Mouse (Mus musculus): ENCODE measurements around the gene 2200002D01Rik. TPM values are rescaled to one million over a fixed set of nuclear protein-coding genes. Genes with fewer than 3 reads are reported as not detected.
"Not testable (repeated sequence)": the region's sequence is repeated elsewhere in the genome, so short reads cannot be mapped to it uniquely, and the experiment has no call there.

Gene 2200002D01Rik
- polyA plus RNA-seq, 1 experiment, result 10.6 TPM

GRCm38 (mm10) chr7:29246015-29246414 is 2.3 kb downstream of the 2200002D01Rik start:
- Histone ChIP-seq H3K4me3 (ENCODE audit: insufficient read depth, low read length) (no peak overlapping the region), H3K27ac (ENCODE audit: insufficient read depth, low read length) (no peak overlapping the region), H3K4me1 (ENCODE audit: control insufficient read depth, insufficient read depth, low read length) (peaks cover 6% of the 10 kb centered on the region; the same call in 1 of the 2 replicates)
- TF ChIP-seq CTCF (IDR thresholded peaks at IDR 0.05; ENCODE audit: borderline replicate concordance, insufficient read depth, low read length), result no peak
- no peak for TF ChIP-seq POLR2A (IDR thresholded peaks at IDR 0.05; ENCODE audit: low read depth, low read length)

- Histone ChIP-seq H3K4me3 (ENCODE audit: insufficient read depth, low read length) (no peak overlapping the region), H3K4me1 (ENCODE audit: control insufficient read depth, insufficient read depth, low read length) (peaks cover 6% of the 10 kb centered on the region; the same call in 1 of the 2 replicates), H3K27ac (ENCODE audit: insufficient read depth, low read length) (no peak overlapping the region)
- TF ChIP-seq CTCF (IDR thresholded peaks at IDR 0.05; ENCODE audit: borderline replicate concordance, insufficient read depth, low read length), result peak; percentile 28; the same call in 1 of the 2 replicates
- no peak; the same call in 1 of the 2 replicates for TF ChIP-seq POLR2A (IDR thresholded peaks at IDR 0.05; ENCODE audit: low read depth, low read length)
Measured at GRCm38 (mm10) chr7:29244732-29245416, 3.4 kb downstream of the 2200002D01Rik start.

GRCm38 (mm10) chr7:29238019-29238967 is 10.0 kb downstream of the 2200002D01Rik start, which contains the start of gene Yif1b:
Gene Yif1b, plus strand, starts transcription at chr7:29238329.
- peaks cover 8% of the 10 kb centered on the region for H3K4me1 ChIP-seq (ENCODE audit: control insufficient read depth, insufficient read depth, low read length)
- TF ChIP-seq POLR2A (IDR thresholded peaks at IDR 0.05; ENCODE audit: low read depth, low read length) (peak; percentile 93), CTCF (IDR thresholded peaks at IDR 0.05; ENCODE audit: borderline replicate concordance, insufficient read depth, low read length) (no peak)
- peak within 1 kb of the TSS; percentile 87 for H3K4me3 ChIP-seq (ENCODE audit: insufficient read depth, low read length)
- H3K27ac ChIP-seq (ENCODE audit: insufficient read depth, low read length), result peak within 1 kb of the TSS; percentile 76

GRCm38 (mm10) chr7:29237596-29237995 is 10.7 kb downstream of the 2200002D01Rik start:
- H3K4me1 ChIP-seq (ENCODE audit: control insufficient read depth, insufficient read depth, low read length), result not testable (repeated sequence)
- H3K27ac ChIP-seq (ENCODE audit: insufficient read depth, low read length), result peak overlapping the region; percentile 76
- peak overlapping the region; percentile 9; the same call in 1 of the 2 replicates for H3K4me3 ChIP-seq (ENCODE audit: insufficient read depth, low read length)

- Histone ChIP-seq H3K4me1 (ENCODE audit: control insufficient read depth, insufficient read depth, low read length) (peaks cover 8% of the 10 kb centered on the region), H3K4me3 (ENCODE audit: insufficient read depth, low read length) (no peak overlapping the region), H3K27ac (ENCODE audit: insufficient read depth, low read length) (no peak overlapping the region)
- TF ChIP-seq POLR2A (IDR thresholded peaks at IDR 0.05; ENCODE audit: low read depth, low read length), result no peak
- no peak for TF ChIP-seq CTCF (IDR thresholded peaks at IDR 0.05; ENCODE audit: borderline replicate concordance, insufficient read depth, low read length)
Measured at GRCm38 (mm10) chr7:29236593-29236992, 11.7 kb downstream of the 2200002D01Rik start.

GRCm38 (mm10) chr7:29234661-29235060 is 13.6 kb downstream of the 2200002D01Rik start:
- H3K27ac ChIP-seq (ENCODE audit: insufficient read depth, low read length), result no peak overlapping the region
- H3K4me3 ChIP-seq (ENCODE audit: insufficient read depth, low read length), result no peak overlapping the region
- H3K4me1 ChIP-seq (ENCODE audit: control insufficient read depth, insufficient read depth, low read length), result peaks cover 7% of the 10 kb centered on the region
- TF ChIP-seq POLR2A (IDR thresholded peaks at IDR 0.05; ENCODE audit: low read depth, low read length), result no peak
- no peak for TF ChIP-seq CTCF (IDR thresholded peaks at IDR 0.05; ENCODE audit: borderline replicate concordance, insufficient read depth, low read length)

- TF ChIP-seq CTCF (IDR thresholded peaks at IDR 0.05; ENCODE audit: borderline replicate concordance, insufficient read depth, low read length), result no peak
- TF ChIP-seq POLR2A (IDR thresholded peaks at IDR 0.05; ENCODE audit: low read depth, low read length), result no peak
- no peaks in the 10 kb centered on the region for H3K4me1 ChIP-seq (ENCODE audit: control insufficient read depth, insufficient read depth, low read length)
- no peak overlapping the region for H3K4me3 ChIP-seq (ENCODE audit: insufficient read depth, low read length)
- 0 out of 2 replicates have a peak overlapping the region, but pooled peaks have one; percentile 1 for H3K27ac ChIP-seq (ENCODE audit: insufficient read depth, low read length)
Measured at GRCm38 (mm10) chr7:29233745-29234144, 14.5 kb downstream of the 2200002D01Rik start.

- H3K4me1 ChIP-seq (ENCODE audit: control insufficient read depth, insufficient read depth, low read length), result no peaks in the 10 kb centered on the region
- H3K4me3 ChIP-seq (ENCODE audit: insufficient read depth, low read length), result peak within 1 kb of the TSS; percentile 45
- TF ChIP-seq POLR2A (IDR thresholded peaks at IDR 0.05; ENCODE audit: low read depth, low read length) (no peak), CTCF (IDR thresholded peaks at IDR 0.05; ENCODE audit: borderline replicate concordance, insufficient read depth, low read length) (no peak)
- no peak within 1 kb of the TSS for H3K27ac ChIP-seq (ENCODE audit: insufficient read depth, low read length)
Measured at GRCm38 (mm10) chr7:29232247-29233013, 15.8 kb downstream of the 2200002D01Rik start, which contains the start of gene Kcnk6. Gene Kcnk6, minus strand, starts transcription at chr7:29232515.

- Histone ChIP-seq H3K27ac (ENCODE audit: insufficient read depth, low read length) (no peak overlapping the region), H3K4me3 (ENCODE audit: insufficient read depth, low read length) (peak overlapping the region; percentile 45), H3K4me1 (ENCODE audit: control insufficient read depth, insufficient read depth, low read length) (no peaks in the 10 kb centered on the region)
- TF ChIP-seq POLR2A (IDR thresholded peaks at IDR 0.05; ENCODE audit: low read depth, low read length), result no peak
- TF ChIP-seq CTCF (IDR thresholded peaks at IDR 0.05; ENCODE audit: borderline replicate concordance, insufficient read depth, low read length), result no peak
Measured at GRCm38 (mm10) chr7:29231517-29231916, 16.7 kb downstream of the 2200002D01Rik start.

All from embryonic fibroblast, embryonic 13.5 days (primary cell).